Mouse (Mus musculus) R1 (cell line): ENCODE results near the gene Plxnb2.

Source experiments
- DNase-seq: peaks from one replicate; pipeline ENCODE4 v3.0.0-alpha.2; 2018; ENCODE audit warnings: low read depth, low spot score

Plxnb2 gene

GRCm38 (mm10) chr15:89179630-89179964, 991 bp downstream of the Plxnb2 start:
- DNase-seq: no peak

GRCm38 (mm10) chr15:89178954-89179629, 1.5 kb downstream of the Plxnb2 start:
- DNase-seq: peak; percentile 88

GRCm38 (mm10) chr15:89178260-89178860, 2.2 kb downstream of the Plxnb2 start:
- DNase-seq: no peak

GRCm38 (mm10) chr15:89177576-89178259, 2.9 kb downstream of the Plxnb2 start:
- no peak for DNase-seq

- DNase-seq: peak; percentile 76
Measured at GRCm38 (mm10) chr15:89177121-89177520, 3.5 kb downstream of the Plxnb2 start.

- no peak for DNase-seq
Measured at GRCm38 (mm10) chr15:89175411-89176155, 5.0 kb downstream of the Plxnb2 start.

GRCm38 (mm10) chr15:89174889-89175339, 5.7 kb downstream of the Plxnb2 start:
- DNase-seq: no peak

- peak; percentile 52 for DNase-seq
Measured at GRCm38 (mm10) chr15:89173906-89174214, 6.7 kb downstream of the Plxnb2 start.

GRCm38 (mm10) chr15:89173024-89173905, 7.3 kb downstream of the Plxnb2 start:
- peak; percentile 49 for DNase-seq

GRCm38 (mm10) chr15:89172276-89172935, 8.2 kb downstream of the Plxnb2 start:
- DNase-seq: no peak

- no peak for DNase-seq
Measured at GRCm38 (mm10) chr15:89171526-89172051, 9.0 kb downstream of the Plxnb2 start.

GRCm38 (mm10) chr15:89170102-89170501, 10.5 kb downstream of the Plxnb2 start:
- DNase-seq: no peak

- peak; percentile 95 for DNase-seq
Measured at GRCm38 (mm10) chr15:89169431-89169830, 11.2 kb downstream of the Plxnb2 start.

- DNase-seq: no peak
Measured at GRCm38 (mm10) chr15:89168922-89169321, 11.7 kb downstream of the Plxnb2 start.

GRCm38 (mm10) chr15:89165478-89165877, 15.1 kb downstream of the Plxnb2 start:
- no peak for DNase-seq

GRCm38 (mm10) chr15:89161397-89161796, 19.2 kb downstream of the Plxnb2 start:
- DNase-seq: no peak

GRCm38 (mm10) chr15:89158516-89158915, 22.1 kb downstream of the Plxnb2 start:
- DNase-seq: no peak

- peak; percentile 95 for DNase-seq
Measured at GRCm38 (mm10) chr15:89157954-89158353, 22.6 kb downstream of the Plxnb2 start.

- no peak for DNase-seq
Measured at GRCm38 (mm10) chr15:89152312-89152711, 28.3 kb downstream of the Plxnb2 start.

GRCm38 (mm10) chr15:89150041-89150390, 30.6 kb downstream of the Plxnb2 start:
- DNase-seq: peak; percentile 84
